Mouse (Mus musculus) intestine, embryonic 15.5 days (tissue): Measurements from ENCODE around the gene Ssh2. TPM values are rescaled to one million over a fixed set of nuclear protein-coding genes. Genes with fewer than 3 reads are reported as not detected.
A peak's percentile ranks its signal among the peaks of the same experiment; 100 is the strongest.
"Not testable (repeated sequence)": the region's sequence is repeated elsewhere in the genome, so short reads cannot be mapped to it uniquely, and the experiment has no call there.

Experiments used
- ATAC-seq: fragments of 200-750 bp; cut with Nextera tagmentation; 2 replicates; pipeline ENCODE4 v1.8.0; 2017; ENCODE audit warnings: moderate TSS enrichment, moderate library complexity
- H3K27ac ChIP-seq: fragments of 300-500 bp; sonication (generic); 2 replicates; pipeline ENCODE4 v1.5.1; 2015; ENCODE audit warnings: mild to moderate bottlenecking, inconsistent platforms
- H3K27me3 ChIP-seq: fragments of 300-500 bp; sonication (generic); replicated peaks from 2 replicates; pipeline ENCODE4 v1.6.1; 2015; ENCODE audit warnings: inconsistent platforms
- H3K36me3 ChIP-seq: fragments of 300-500 bp; sonication (generic); 2 replicates; pipeline ENCODE4 v1.6.1; 2015; ENCODE audit warnings: inconsistent platforms
- H3K4me1 ChIP-seq: fragments of 300-500 bp; sonication (generic); replicated peaks from 2 replicates; pipeline ENCODE4 v1.6.1; 2015; ENCODE audit warnings: inconsistent platforms
- H3K4me2 ChIP-seq: fragments of 300-500 bp; sonication (generic); replicated peaks from 2 replicates; pipeline ENCODE4 v1.6.1; 2015; ENCODE audit warnings: mild to moderate bottlenecking, inconsistent platforms
- H3K4me3 ChIP-seq: fragments of 300-500 bp; sonication (generic); replicated peaks from 2 replicates; pipeline ENCODE4 v1.5.1; 2015; ENCODE audit warnings: inconsistent platforms
- H3K9ac ChIP-seq: fragments of 300-500 bp; sonication (generic); 2 replicates; pipeline ENCODE4 v1.6.1; 2015; ENCODE audit warnings: inconsistent platforms
- H3K9me3 ChIP-seq: fragments of 300-500 bp; sonication (generic); 2 replicates; pipeline ENCODE4 v1.6.1; 2016; ENCODE audit warnings: inconsistent platforms
- WGBS: fragments of 180-500 bp; shearing (Covaris S2); methylation state at CpG from one replicate; pipeline ENCODE4 v1.1.7; 2015; 5-methylcytosine and 5-hydroxymethylcytosine counted together
- polyA plus RNA-seq: library from polyadenylated mRNA; unstranded; fragments of >200 nt; fragmentation: Nextera tagmentation; extraction: Ambion mirVana; gene quantifications from 2 replicates; pipeline ENCODE4 v1.2.1, GENCODE M21; 2015

The Ssh2 gene
- polyA plus RNA-seq, 1 experiment from 2014 or later = 5.7 TPM

DNA sequence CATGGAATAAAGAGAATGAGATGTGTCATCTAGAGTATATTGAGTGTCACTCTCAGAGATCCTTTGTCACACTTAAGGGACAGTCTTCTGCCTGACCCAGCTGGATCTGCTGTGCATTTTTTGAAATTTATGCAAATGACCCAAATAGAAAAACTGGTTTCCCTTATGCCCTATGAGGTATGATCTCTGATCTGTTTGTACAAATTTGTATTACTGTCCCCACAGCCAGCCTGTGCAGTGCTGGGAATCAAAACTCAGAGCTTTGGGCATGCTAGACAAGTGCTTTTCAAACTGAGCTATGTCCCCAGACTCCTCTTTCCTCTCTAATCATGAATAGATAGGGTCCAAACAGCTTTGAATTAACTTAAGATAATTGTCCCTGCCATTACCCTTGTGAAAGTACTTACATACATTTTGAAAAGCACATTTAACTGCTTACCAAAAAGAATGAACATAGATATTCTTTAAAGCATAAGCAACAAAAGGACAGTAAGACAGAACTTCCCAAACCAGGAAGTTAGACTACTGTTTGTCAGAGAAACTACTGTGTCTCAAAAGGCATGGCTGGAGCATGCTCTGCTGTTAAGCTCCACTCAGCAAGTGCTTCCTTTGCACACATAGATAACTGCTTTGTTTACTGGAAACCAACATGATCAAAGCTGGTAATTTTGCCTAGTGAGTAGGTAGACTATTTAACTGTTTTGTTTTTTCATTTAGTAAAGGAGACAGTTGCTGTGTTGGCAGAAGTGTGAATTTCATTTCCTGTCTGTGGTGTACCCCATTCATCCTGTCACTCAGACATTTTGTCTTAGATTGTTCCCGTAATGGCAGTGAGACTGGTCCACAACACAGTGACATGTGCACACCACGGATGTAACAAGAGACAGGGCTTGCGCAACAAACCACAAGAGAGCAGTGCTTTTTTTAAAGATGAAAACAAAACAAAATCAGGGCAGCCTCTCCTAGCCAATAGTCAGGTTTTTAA, 169.9 kb downstream of the Ssh2 start:
- ATAC-seq = no peak
- Histone ChIP-seq H3K4me1 (no peaks in the 10 kb centered on the region), H3K36me3 (no peaks in the 10 kb centered on the region), H3K27me3 (no peaks in the 10 kb centered on the region), H3K4me2 (no peak overlapping the region), H3K9ac (no peak overlapping the region), H3K4me3 (no peak overlapping the region), H3K9me3 (no peaks in the 10 kb centered on the region), H3K27ac (no peak overlapping the region)
- WGBS = 62% methylated on average over 3 of the region's 3 CpGs

DNA sequence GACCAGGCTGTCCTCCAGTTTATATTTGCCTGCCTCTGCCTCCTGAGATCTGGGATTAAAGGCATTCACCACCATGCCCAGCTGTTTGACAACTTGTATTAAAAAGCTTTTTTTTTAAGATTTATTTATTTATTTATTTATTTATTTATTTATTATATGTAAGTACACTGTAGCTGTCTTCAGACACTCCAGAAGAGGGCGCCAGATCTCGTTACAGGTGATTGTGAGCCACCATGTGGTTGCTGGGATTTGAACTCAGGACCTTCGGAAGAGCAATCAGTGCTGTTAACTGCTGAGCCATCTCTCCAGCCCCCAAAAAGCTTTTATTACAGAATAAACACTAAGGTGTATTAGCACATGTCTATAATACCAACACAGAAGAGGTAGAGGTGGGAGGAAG, 172.1 kb downstream of the Ssh2 start:
- H3K27ac ChIP-seq, ATAC-seq, H3K9ac ChIP-seq, H3K4me2 ChIP-seq, H3K27me3 ChIP-seq, H3K4me3 ChIP-seq, H3K36me3 ChIP-seq, H3K4me1 ChIP-seq, H3K9me3 ChIP-seq: not testable (repeated sequence)
- 79% methylated on average over 3 of the region's 3 CpGs for WGBS

DNA sequence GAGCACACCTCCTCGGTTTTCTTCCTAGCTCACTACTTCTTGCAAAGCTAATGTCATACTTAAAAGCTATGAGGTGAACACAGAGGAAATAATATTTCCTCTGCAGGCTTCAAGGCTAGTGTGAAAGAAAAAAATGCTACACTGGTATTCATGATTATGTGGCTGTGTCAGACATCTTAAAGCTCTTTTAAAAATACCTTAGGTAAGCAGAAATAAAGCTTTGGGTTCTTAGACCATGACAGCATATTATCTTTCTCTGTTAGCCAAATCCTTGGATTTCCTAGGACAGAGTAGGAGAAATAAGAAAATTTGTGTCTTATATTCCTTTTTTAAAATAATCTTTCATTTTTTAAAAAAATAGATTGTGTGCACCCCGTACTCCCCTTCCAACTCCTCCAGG, 179.5 kb downstream of the Ssh2 start:
- Histone ChIP-seq H3K9me3 (no peaks in the 10 kb centered on the region), H3K36me3 (no peaks in the 10 kb centered on the region), H3K9ac (no peak overlapping the region), H3K27ac (no peak overlapping the region), H3K4me1 (no peaks in the 10 kb centered on the region), H3K4me2 (no peak overlapping the region), H3K4me3 (no peak overlapping the region), H3K27me3 (no peaks in the 10 kb centered on the region)
- no peak for ATAC-seq
- WGBS = 84% methylated on average over 2 of the region's 2 CpGs

DNA sequence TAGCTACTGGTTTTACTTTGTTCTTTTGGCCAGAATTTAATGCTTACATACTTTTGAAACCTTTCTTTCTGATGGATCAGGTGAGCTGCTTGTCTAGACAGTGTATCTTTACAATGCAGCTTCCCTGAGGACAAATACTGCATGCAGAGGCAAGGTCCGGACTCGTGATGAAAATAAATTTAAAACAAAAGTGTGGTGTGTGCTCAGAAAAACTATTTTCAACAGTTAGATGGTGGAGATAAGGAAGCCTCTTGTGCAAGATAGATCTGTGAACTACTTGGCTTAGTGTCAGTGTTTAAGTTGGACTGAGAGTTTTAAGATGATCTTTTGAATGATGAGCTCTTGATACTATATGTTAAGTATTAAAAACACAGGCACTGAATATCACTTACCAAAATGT, 186.4 kb downstream of the Ssh2 start:
- WGBS = 73% methylated on average over 2 of the region's 2 CpGs
- Histone ChIP-seq H3K9ac (no peak overlapping the region), H3K4me3 (no peak overlapping the region), H3K4me1 (no peaks in the 10 kb centered on the region), H3K27ac (no peak overlapping the region), H3K9me3 (no peaks in the 10 kb centered on the region), H3K36me3 (no peaks in the 10 kb centered on the region), H3K4me2 (no peak overlapping the region), H3K27me3 (no peaks in the 10 kb centered on the region)
- no peak for ATAC-seq

DNA sequence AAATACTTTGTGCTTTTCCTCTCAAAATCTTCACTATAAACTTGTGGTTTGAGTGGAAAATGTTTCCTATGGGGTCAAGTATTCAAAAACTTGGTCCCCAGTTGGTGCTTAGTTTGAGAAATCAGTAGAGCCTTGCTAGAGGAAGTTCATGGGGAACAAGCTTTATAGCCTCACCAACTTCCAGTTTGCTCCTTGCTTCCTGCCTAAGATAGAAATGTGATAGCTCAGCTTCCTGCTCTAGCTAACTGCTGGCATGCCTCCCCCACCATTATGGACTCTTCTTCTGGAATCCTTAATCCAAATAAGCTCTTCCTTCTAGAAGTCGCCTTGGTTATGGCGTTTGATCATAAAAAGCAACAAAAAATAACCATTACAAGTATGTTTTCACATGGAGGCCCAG, 190.2 kb downstream of the Ssh2 start:
- no peak overlapping the region for H3K27ac ChIP-seq
- 81% methylated on average over 2 of the region's 2 CpGs for WGBS
- no peak for ATAC-seq
- no peaks in the 10 kb centered on the region for H3K4me1 ChIP-seq
- no peaks in the 10 kb centered on the region for H3K36me3 ChIP-seq
- no peaks in the 10 kb centered on the region for H3K27me3 ChIP-seq
- no peak overlapping the region for H3K9ac ChIP-seq
- no peak overlapping the region for H3K4me3 ChIP-seq
- H3K9me3 ChIP-seq = no peaks in the 10 kb centered on the region
- no peak overlapping the region for H3K4me2 ChIP-seq

DNA sequence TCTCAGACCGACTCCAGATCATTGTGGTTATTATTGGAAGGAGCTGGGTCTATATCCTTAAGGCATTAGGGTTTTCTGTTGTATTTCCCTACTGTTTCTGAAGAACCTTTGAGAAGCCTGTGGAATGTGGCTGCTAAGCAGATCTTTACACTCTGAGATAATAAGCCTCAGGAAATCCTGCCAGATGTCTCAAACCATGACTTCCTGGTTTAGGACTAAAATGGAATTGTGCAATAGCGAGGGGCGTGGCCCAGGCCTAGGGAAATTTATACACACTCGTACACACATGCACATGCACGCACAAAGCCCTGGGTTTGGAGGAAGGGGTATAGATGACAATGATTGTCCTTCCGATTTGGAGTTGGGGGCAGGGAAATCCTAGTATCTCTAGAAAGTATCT, 193.8 kb downstream of the Ssh2 start:
- ATAC-seq = peak; percentile 69
- 83% methylated on average over 6 of the region's 6 CpGs for WGBS

DNA sequence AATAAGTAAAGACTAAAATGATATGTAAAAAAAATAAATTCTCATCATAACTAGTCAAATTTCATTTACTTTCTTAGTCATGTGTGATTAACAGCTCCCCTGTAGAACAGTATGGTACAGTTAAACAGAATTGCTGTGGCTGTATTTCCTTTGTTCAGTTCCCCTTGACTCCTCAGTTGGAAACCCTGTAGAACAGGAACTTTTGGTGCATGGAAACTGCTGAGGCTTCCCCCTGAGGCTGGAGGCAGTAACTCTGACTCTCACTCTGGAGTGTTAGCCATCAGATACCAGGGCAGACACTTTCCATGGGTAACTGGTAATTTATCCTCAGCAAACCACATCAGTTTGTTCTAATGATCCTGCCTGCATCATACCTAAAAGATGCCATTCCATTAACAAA, 195.2 kb downstream of the Ssh2 start:
- H3K4me1 ChIP-seq = no peaks in the 10 kb centered on the region

More for the DNA sequence above, 193.8 kb downstream of the Ssh2 start:
- Histone ChIP-seq H3K27me3 (no peaks in the 10 kb centered on the region), H3K9ac (no peak overlapping the region), H3K4me1 (no peaks in the 10 kb centered on the region), H3K4me2 (no peak overlapping the region), H3K4me3 (no peak overlapping the region), H3K36me3 (no peaks in the 10 kb centered on the region), H3K27ac (0 out of 2 replicates have a peak overlapping the region, but pooled peaks have one; percentile 27), H3K9me3 (no peaks in the 10 kb centered on the region)

DNA sequence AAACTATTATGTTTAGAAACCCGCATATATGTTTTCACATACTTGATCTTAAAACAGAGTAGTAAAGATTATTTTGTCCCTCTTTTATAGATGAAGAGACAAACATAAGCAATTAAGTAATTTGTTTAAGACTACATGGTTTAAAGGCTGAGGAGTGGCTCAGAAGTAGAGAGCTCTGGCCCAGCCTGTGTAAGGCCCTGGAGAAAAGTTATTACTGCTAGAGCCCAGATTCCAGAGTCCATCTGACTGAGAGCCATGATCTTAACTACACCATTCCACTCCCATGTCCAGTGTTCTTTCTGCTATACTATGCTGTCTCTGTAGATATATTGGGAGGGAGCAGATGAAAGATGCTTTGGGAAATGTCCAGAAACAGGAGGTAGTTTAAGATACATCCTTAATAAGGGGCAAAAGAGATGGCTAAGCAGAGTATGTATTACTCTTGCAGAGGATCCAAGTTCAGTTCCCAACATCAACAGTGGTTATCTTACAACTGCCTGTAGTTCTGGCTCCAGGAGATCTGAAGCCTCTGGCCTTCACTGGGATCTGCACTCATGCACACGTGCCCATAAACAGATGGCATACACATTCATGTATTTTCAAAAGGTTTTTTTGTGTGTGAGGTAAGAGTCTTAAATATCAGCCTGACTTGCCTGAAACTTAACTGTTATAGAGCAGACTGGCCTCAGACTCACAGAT, 198.2 kb downstream of the Ssh2 start:
- no peak overlapping the region for H3K9ac ChIP-seq
- WGBS = 87% methylated on average over 2 of the region's 2 CpGs
- no peak overlapping the region for H3K4me3 ChIP-seq
- H3K27ac ChIP-seq = no peak overlapping the region
- no peaks in the 10 kb centered on the region for H3K9me3 ChIP-seq
- no peak for ATAC-seq
- H3K36me3 ChIP-seq = no peaks in the 10 kb centered on the region
- no peaks in the 10 kb centered on the region for H3K27me3 ChIP-seq
- H3K4me2 ChIP-seq = no peak overlapping the region
- H3K4me1 ChIP-seq = 0 out of 2 replicates have a peak, but pooled peaks cover 2% of the 10 kb centered on the region

More for the DNA sequence above, 195.2 kb downstream of the Ssh2 start:
- ATAC-seq = no peak
- Histone ChIP-seq H3K4me2 (no peak overlapping the region), H3K9me3 (no peaks in the 10 kb centered on the region), H3K36me3 (no peaks in the 10 kb centered on the region), H3K4me3 (no peak overlapping the region), H3K9ac (no peak overlapping the region), H3K27ac (no peak overlapping the region), H3K27me3 (no peaks in the 10 kb centered on the region)

DNA sequence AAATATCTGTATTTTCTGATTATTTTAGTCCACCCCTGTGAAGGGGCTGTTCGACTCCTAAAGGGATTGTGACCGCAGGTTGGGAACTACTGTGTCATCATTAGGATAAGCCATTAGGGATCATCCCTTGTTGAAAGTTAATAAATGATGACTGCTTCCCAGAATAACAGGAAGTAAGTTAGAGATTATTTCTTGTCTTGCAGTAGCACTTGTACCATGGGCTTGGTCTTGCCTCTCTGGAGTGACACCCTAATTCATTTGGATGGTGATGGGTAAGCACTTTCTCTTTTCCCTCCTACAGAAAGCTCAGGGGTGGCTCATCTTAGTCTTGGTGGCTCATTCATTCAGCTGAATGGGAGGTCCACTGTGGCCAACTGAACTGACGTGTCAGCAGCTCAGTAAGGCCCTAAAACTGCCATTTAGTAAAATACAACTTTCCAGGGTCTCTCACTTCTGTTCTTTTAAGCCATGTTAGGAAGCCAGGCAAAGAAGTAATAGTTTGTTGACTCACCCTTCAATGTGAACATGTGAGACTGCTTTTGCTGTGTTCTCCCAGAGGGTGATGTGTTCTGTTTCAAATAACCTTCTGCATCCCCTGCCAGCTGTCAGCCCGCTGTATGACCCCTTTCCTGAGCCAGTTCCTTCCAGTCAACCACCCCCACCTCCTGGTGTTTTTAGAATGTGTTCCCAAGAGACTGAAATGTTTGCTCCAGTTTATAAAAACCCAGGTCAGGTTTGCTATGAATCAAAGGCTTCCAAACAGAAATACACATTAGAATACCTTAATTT, 200.3 kb downstream of the Ssh2 start:
- H3K4me3 ChIP-seq = no peak overlapping the region
- H3K4me2 ChIP-seq = no peak overlapping the region
- no peaks in the 10 kb centered on the region for H3K9me3 ChIP-seq
- H3K27ac ChIP-seq = no peak overlapping the region
- no peaks in the 10 kb centered on the region for H3K27me3 ChIP-seq
- WGBS = 63% methylated on average over 4 of the region's 4 CpGs
- 0 out of 2 replicates have a peak, but pooled peaks cover 2% of the 10 kb centered on the region for H3K4me1 ChIP-seq
- ATAC-seq = no peak
- no peaks in the 10 kb centered on the region for H3K36me3 ChIP-seq
- H3K9ac ChIP-seq = no peak overlapping the region

DNA sequence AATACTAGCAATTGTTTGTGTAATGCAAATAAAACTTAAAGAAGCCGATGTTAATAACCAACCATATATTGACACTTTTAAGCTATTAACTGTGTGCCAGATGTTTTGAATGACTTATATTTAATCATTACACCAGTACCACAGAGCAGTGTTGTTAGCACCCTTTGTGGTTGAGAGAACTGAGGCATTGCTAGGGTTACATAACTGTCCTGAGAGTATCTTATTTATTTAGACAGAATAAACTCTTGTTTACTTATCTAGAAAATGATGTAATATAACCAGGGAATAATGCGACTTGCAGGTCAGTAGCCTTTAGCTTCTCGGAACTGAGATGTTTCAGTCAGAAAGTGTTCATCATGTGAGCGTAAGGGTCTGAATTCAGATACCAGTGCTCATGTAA, 201.9 kb downstream of the Ssh2 start:
- Histone ChIP-seq H3K4me2 (no peak overlapping the region), H3K36me3 (no peaks in the 10 kb centered on the region), H3K4me1 (0 out of 2 replicates have a peak, but pooled peaks cover 2% of the 10 kb centered on the region), H3K27ac (no peak overlapping the region), H3K9me3 (no peaks in the 10 kb centered on the region), H3K9ac (no peak overlapping the region), H3K27me3 (no peaks in the 10 kb centered on the region), H3K4me3 (no peak overlapping the region)
- WGBS = 83% methylated on average over 4 of the region's 4 CpGs
- ATAC-seq = no peak

DNA sequence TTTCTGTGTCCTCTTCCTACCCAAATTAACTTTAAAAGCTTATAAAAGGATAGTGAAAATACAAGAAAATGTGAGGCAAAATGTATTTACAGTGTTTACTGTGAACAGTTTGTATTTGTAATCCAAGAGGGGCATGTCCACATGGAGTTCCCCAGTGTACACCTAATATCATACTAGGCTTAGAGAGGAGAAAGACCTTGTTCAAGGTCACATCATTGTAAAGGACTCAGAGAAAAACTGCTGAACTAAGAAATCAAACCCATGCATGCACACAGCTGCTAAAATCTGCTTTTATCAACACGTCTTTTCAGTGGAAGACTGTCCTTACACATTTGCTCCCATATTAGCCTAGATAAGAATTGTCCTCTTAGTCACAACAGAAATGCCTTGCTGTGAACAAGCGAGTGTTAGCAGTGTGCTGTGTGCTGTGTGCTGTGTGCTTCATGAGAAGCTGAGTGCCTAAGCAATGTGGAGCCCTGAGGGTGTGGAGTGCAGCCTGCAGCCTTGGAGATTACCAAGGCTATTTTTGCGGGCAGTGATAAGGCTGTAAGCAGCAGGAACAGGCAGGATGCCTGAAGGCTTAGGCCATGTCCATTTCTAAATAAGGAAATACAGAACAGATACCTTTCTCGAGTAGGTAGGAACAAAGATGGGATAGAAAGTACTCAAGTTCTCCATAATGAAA, 207.2 kb downstream of the Ssh2 start:
- Histone ChIP-seq H3K9ac (no peak overlapping the region), H3K4me1 (no peaks in the 10 kb centered on the region), H3K27ac (no peak overlapping the region), H3K9me3 (no peaks in the 10 kb centered on the region), H3K36me3 (no peaks in the 10 kb centered on the region), H3K4me3 (no peak overlapping the region), H3K27me3 (no peaks in the 10 kb centered on the region), H3K4me2 (no peak overlapping the region)
- WGBS = 63% methylated on average over 4 of the region's 4 CpGs
- ATAC-seq = no peak

DNA sequence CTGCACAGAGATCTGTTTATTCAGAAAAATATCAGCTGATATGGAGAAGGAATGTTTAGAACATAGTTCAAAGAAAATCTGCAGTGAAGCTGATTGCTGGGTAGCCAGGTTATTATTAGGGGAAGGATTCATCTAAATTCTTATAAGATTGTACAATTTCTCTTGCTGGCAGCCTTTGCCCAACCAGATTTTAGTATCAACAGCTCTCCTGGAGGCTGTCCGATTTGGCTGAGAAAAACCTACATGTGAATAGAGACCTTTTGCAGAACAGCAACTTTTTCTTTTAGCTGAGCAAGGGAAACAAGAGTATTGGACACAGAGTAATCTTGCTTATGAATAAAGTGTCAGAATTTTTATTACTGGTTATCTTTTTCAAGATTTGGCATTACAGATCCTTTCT, 212.4 kb downstream of the Ssh2 start:
- 84% methylated on average over 1 of the region's 1 CpGs for whole genome bisulfite sequencing
- no peak for ATAC-seq
- H3K36me3 ChIP-seq = no peaks in the 10 kb centered on the region
- no peaks in the 10 kb centered on the region for H3K4me1 ChIP-seq
- H3K27ac ChIP-seq = no peak overlapping the region
- H3K4me3 ChIP-seq = no peak overlapping the region
- H3K9me3 ChIP-seq = no peaks in the 10 kb centered on the region
- no peak overlapping the region for H3K9ac ChIP-seq
- H3K4me2 ChIP-seq = no peak overlapping the region
- no peaks in the 10 kb centered on the region for H3K27me3 ChIP-seq
